ENCODE assay signal across 8 mouse cellular contexts in genomic region chr14:49172582-49172988, GRCm38 (mm10). TPM values are rescaled to one million over a fixed set of nuclear protein-coding genes. Genes with fewer than 3 reads are reported as not detected.
DNase-seq lines count a peak whose midpoint lies in the region; ATAC-seq lines count a peak whose summit lies in the region.

No protein-coding gene starts in this region.

- intact Hi-C loops in heart, postnatal 25 days (cut with DNase I) = loop anchor here (2.0 kb wide), 1 partner anchor 106 kb away; the partner anchor contains the start of genes Ap5m1 and Exoc5

- H3K36me3 ChIP-seq in limb, embryonic 13.5 days = no peaks in the 10 kb centered on the region
- H3K36me3 ChIP-seq in midbrain, embryonic 12.5 days = no peaks in the 10 kb centered on the region

- peak; percentile 8 to 19 for DNase-seq in heart, adult 9 months (ENCODE audit: low spot score in 2 of 2)
- DNase-seq in heart, postnatal 25 days (ENCODE audit: low spot score) = no peak
- DNase-seq in embryo, embryonic 10 days (ENCODE audit: low spot score) = peak; percentile 59
- DNase-seq in gastrocnemius, postnatal 10 days = peak; percentile 63
- peak; percentile 38 for DNase-seq in kidney, adult 11 months
- peak; percentile 47 to 59 for DNase-seq in spleen, adult 18-20 months

- peak overlapping the region; percentile 67 for H3K27ac ChIP-seq in limb, embryonic 13.5 days
- H3K27ac ChIP-seq in midbrain, embryonic 12.5 days (replicated peaks) = peak overlapping the region; percentile 88

- peak overlapping the region; percentile 96 for H3K4me2 ChIP-seq in limb, embryonic 13.5 days (replicated peaks)
- H3K4me2 ChIP-seq in midbrain, embryonic 12.5 days (replicated peaks) = peak overlapping the region; percentile 86

- peaks cover 26% of the 10 kb centered on the region for H3K4me1 ChIP-seq in limb, embryonic 13.5 days
- H3K4me1 ChIP-seq in midbrain, embryonic 12.5 days = peaks cover 23% of the 10 kb centered on the region

- WGBS in limb, embryonic 13.5 days = under 1% methylated on average over 46 of the region's 46 CpGs
- under 1% methylated on average over 42 of the region's 46 CpGs for WGBS in midbrain, embryonic 12.5 days

- peak; percentile 77 for ATAC-seq in limb, embryonic 13.5 days (ENCODE audit: low FRiP score, low read depth)
- peak; percentile 82 for ATAC-seq in midbrain, embryonic 12.5 days (ENCODE audit: low FRiP score, low read depth)

- no peaks in the 10 kb centered on the region for H3K9me3 ChIP-seq in limb, embryonic 13.5 days
- H3K9me3 ChIP-seq in midbrain, embryonic 12.5 days = no peaks in the 10 kb centered on the region

- peak overlapping the region; percentile 97 for H3K9ac ChIP-seq in limb, embryonic 13.5 days
- peak overlapping the region; percentile 98 for H3K9ac ChIP-seq in midbrain, embryonic 12.5 days (replicated peaks)

- no peaks in the 10 kb centered on the region for H3K27me3 ChIP-seq in limb, embryonic 13.5 days
- no peaks in the 10 kb centered on the region for H3K27me3 ChIP-seq in midbrain, embryonic 12.5 days

- peak overlapping the region; percentile 97 for H3K4me3 ChIP-seq in limb, embryonic 13.5 days
- peak overlapping the region; percentile 98 for H3K4me3 ChIP-seq in midbrain, embryonic 12.5 days

RNA-seq across cellular contexts. Expression of gene Naa30, which starts 0.6 kb away (rescaled TPM):
- 10 to 100 TPM; 20.1 to 21.7 TPM for total RNA-seq in heart, postnatal 25 days (2021)
- 10 to 100 TPM; 20.9 to 24.9 TPM for total RNA-seq in gastrocnemius, postnatal 10 days (2021)
- polyA plus RNA-seq in limb, embryonic 13.5 days (2015; fragmentation: Nextera tagmentation; extraction: Ambion mirVana) = 9.8 and 10.3 TPM in 2 replicates
- 23.3 and 28.2 TPM in 2 replicates for polyA plus RNA-seq in midbrain, embryonic 12.5 days (2016; fragmentation: Nextera tagmentation; extraction: Ambion mirVana)
